18 mouse cellular contexts compared by ENCODE assay signal in genomic region chr16:60006857-60007568, GRCm38 (mm10).
DNase-seq lines count a peak whose midpoint lies in the region; ATAC-seq lines count a peak whose summit lies in the region.
"Had no signal": no experiment of that assay in that cellular context is flagged by ENCODE, and none has a peak within 500 bp of the region (broad histone marks: within the 10 kb centered on the region; RNA-seq: fewer than 3 reads in every experiment).

No protein-coding gene starts in this region.

- DNase-seq in frontal cortex, adult 2 months (ENCODE audit: extremely low spot score in 1 of 2, low spot score in 1 of 2) = peak; percentile 8 to 39
- no peak for DNase-seq in frontal cortex, postnatal 14 days (ENCODE audit: low spot score in 2 of 2)
- DNase-seq in left cerebral cortex, adult 11 months (ENCODE audit: low spot score) = peak; percentile 6
- no peak for DNase-seq in left cerebral cortex, adult 8-10 months (ENCODE audit: low spot score in 2 of 2)
- DNase-seq in right cerebral cortex, adult 18-20 months = peak; percentile 12
- DNase-seq in right cerebral cortex, adult 2 months (ENCODE audit: low spot score in 2 of 2) = no peak
- DNase-seq: adrenal gland, adult 2 months; cerebellum, adult 11-12 months; cerebellum, adult 9-10 months; cerebellum, postnatal 25 days; forebrain, postnatal 0 days; gastrocnemius, postnatal 36 days; heart, adult 18-20 months; heart, postnatal 10 days; heart, postnatal 4 days; kidney, adult 11 months had no signal

- no peak for ATAC-seq in inflammation-experienced regulatory T-cells, adult 6 months
- ATAC-seq: forebrain, embryonic 13.5 days; forebrain, postnatal 0 days had no signal

Comparison
In these comparisons a context has a peak if more than half of its experiments do, and no peak if none do; other contexts are left out.
1. DNase-seq: peak in frontal cortex, adult 2 months (2 of 2), left cerebral cortex, adult 11 months (single experiment) and right cerebral cortex, adult 18-20 months (single experiment); none in frontal cortex, postnatal 14 days (0 of 2), left cerebral cortex, adult 8-10 months (0 of 2) and right cerebral cortex, adult 2 months (0 of 2).